Mouse (Mus musculus): Measurements from ENCODE around the gene Cep83. TPM values are rescaled to one million over a fixed set of nuclear protein-coding genes. Genes with fewer than 3 reads are reported as not detected.

Gene Cep83
- total RNA-seq, 2 experiments from 2014 or later = 34.0 to 40.9 TPM

- ATAC-seq (replicated peaks; ENCODE audit: low FRiP score, poor library complexity, severe bottlenecking) = no peak
Measured at GRCm38 (mm10) chr10:94771496-94771895, 83.0 kb downstream of the Cep83 start.

- ATAC-seq (replicated peaks; ENCODE audit: low FRiP score, poor library complexity, severe bottlenecking) = no peak
Measured at GRCm38 (mm10) chr10:94777576-94777975, 89.1 kb downstream of the Cep83 start.

- 0 out of 2 replicates have a peak, but pooled peaks have one; percentile 21 for ATAC-seq (replicated peaks; ENCODE audit: low FRiP score, poor library complexity, severe bottlenecking)
Measured at GRCm38 (mm10) chr10:94779319-94779718, 90.9 kb downstream of the Cep83 start.

- no peak for ATAC-seq (replicated peaks; ENCODE audit: low FRiP score, poor library complexity, severe bottlenecking)
Measured at GRCm38 (mm10) chr10:94780618-94781262, 92.3 kb downstream of the Cep83 start.

GRCm38 (mm10) chr10:94789205-94789604 lies 100.8 kb downstream of the Cep83 start:
- no peak for ATAC-seq (replicated peaks; ENCODE audit: low FRiP score, poor library complexity, severe bottlenecking)

- ATAC-seq (replicated peaks; ENCODE audit: low FRiP score, poor library complexity, severe bottlenecking) = no peak
Measured at GRCm38 (mm10) chr10:94793914-94794313, 105.5 kb downstream of the Cep83 start.

- no peak for ATAC-seq (replicated peaks; ENCODE audit: low FRiP score, poor library complexity, severe bottlenecking)
Measured at GRCm38 (mm10) chr10:94794666-94795244, 106.3 kb downstream of the Cep83 start.

- ATAC-seq (replicated peaks; ENCODE audit: low FRiP score, poor library complexity, severe bottlenecking) = no peak
Measured at GRCm38 (mm10) chr10:94798128-94798527, 109.7 kb downstream of the Cep83 start.

GRCm38 (mm10) chr10:94799485-94800239 lies 111.2 kb downstream of the Cep83 start:
- ATAC-seq (replicated peaks; ENCODE audit: low FRiP score, poor library complexity, severe bottlenecking) = no peak

- ATAC-seq (replicated peaks; ENCODE audit: low FRiP score, poor library complexity, severe bottlenecking) = no peak
Measured at GRCm38 (mm10) chr10:94800677-94801354, 112.4 kb downstream of the Cep83 start.

- no peak for ATAC-seq (replicated peaks; ENCODE audit: low FRiP score, poor library complexity, severe bottlenecking)
Measured at GRCm38 (mm10) chr10:94804029-94804908, 115.8 kb downstream of the Cep83 start.

GRCm38 (mm10) chr10:94804909-94805220 lies 116.4 kb downstream of the Cep83 start:
- no peak for ATAC-seq (replicated peaks; ENCODE audit: low FRiP score, poor library complexity, severe bottlenecking)

GRCm38 (mm10) chr10:94807323-94807722 lies 118.9 kb downstream of the Cep83 start:
- no peak for ATAC-seq (replicated peaks; ENCODE audit: low FRiP score, poor library complexity, severe bottlenecking)

- ATAC-seq (replicated peaks; ENCODE audit: low FRiP score, poor library complexity, severe bottlenecking) = no peak
Measured at GRCm38 (mm10) chr10:94808275-94808674, 119.8 kb downstream of the Cep83 start.

GRCm38 (mm10) chr10:94809946-94810472 lies 121.6 kb downstream of the Cep83 start:
- no peak for ATAC-seq (replicated peaks; ENCODE audit: low FRiP score, poor library complexity, severe bottlenecking)

GRCm38 (mm10) chr10:94811907-94812851 lies 123.7 kb downstream of the Cep83 start:
- ATAC-seq (replicated peaks; ENCODE audit: low FRiP score, poor library complexity, severe bottlenecking) = no peak

- ATAC-seq (replicated peaks; ENCODE audit: low FRiP score, poor library complexity, severe bottlenecking) = no peak
Measured at GRCm38 (mm10) chr10:94818127-94818526, 129.7 kb downstream of the Cep83 start.

Measured in erythroid progenitor cell, adult 5-6 weeks (primary cell).